Mouse (Mus musculus): ENCODE data around the gene Fbxo28.
A peak's percentile ranks its signal among the peaks of the same experiment; 100 is the strongest.

Fbxo28 gene

DNA sequence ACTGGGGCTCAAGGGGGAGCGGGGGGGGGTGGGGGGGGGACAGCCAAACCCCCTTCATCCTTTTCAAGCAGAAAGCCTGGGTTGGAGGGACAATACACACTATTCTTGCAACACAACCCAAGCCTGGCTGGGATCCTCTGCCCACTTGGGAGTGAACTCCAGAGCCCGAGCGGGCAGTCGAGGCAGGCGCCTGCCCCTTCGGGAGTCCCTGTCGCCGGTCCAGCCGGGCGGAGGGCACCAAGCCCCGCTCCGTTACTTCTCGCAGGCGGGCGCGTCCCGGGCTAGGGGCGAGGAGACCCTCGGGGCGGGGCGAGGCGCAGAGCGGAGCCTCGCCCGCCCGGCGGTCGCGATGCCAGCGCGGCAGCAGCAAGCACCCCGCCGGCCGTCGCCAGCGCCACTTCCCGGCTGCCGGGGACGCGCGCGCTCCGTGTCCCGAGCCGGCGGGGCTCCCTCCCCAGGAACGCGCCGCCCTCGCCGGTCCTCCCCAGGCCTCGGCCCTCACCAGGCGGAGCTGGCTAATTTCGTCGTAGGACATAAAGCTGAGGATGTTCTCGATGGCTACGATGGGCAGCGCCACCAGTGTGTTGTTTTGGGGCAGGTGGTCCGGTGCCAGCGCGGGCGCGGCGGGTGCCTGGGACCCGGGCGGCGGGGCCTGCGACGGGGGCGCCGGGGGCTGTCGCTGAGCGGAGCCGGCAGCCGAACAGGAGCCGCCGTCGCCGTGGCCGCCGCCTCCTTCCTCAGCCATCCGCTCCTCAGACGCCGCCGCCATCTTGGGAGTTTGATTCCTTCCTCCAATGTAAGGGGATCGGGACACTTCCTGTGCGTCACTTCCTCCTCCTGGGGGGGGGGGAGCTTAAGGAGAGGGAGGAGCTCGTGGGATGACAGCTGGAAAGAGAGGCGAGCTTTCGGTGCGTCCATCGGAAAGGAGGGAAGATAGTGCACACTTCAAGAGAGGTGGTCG lies at the start of gene Fbxo28:
Gene Fbxo28 (minus strand): TSS at position 809 of the 961 bp plus-strand sequence.
- DNase-seq (ENCODE audit: low read depth, low spot score) = peak; percentile 55

DNA sequence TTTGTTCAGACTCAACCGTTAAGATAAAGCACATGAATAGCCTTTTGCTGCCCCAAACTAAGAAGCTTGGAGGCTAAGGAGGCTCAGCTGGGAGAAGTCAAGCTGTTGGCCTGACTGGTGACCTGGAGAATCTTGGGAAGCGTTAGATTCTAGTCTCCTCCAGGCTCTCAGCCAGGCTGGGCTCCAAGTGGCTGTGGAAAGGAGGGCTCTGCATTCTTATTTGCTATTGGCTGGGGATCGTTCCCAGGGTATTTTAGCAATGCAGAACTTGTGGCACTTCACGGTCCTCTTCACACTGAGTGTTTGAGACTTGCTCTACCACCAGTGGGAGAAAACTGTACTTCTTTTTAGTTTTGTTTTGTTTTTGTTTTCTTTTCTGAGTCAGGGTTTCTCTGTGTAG lies 47.3 kb upstream of the Fbxo28 start:
- no peak for DNase-seq (ENCODE audit: low read depth, low spot score)

- no peak for DNase-seq (ENCODE audit: low read depth, low spot score)
Observed at GRCm38 (mm10) chr1:182386449-182386848, 45.0 kb upstream of the Fbxo28 start.

DNA sequence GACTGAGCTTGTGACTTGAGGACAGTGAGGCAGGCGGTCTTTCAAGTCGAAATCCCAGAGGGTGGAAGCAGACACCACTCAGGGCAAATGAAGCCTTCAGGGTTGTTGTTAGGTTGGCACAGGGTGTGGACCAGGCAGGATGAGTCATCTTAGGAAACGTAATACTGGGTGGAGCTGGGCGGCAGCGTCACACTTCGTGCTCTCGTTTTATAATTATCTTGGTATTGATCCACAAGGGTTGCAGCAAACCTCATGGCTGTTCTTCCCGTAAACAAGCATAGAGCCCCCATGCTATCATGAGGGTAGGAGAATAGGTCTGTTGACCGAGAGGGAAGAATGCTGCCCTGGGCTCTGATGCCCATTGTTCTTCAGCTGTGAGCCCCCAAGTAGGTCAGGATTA lies 41.7 kb upstream of the Fbxo28 start:
- no peak for DNase-seq (ENCODE audit: low read depth, low spot score)

DNA sequence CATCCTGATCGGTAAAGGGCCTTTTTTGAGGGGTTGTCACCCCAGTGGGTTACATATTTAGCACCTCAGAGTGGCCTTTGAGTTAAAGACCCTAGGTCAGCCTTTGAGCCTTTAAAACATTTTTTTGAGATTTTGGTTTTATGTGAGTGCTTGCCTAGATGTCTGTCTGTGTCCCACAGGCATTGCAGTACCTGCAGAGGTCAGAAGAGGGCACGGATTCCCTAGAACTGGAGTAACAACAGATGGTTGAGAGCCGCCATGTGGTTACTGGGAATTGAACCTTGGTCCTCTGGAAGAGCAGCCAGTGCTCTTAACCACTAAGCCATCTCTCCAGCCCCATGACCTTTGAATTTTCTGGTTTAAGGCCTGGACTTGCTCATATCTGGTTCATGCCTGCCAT lies 39.9 kb upstream of the Fbxo28 start:
- DNase-seq (ENCODE audit: low read depth, low spot score) = peak; percentile 22

GRCm38 (mm10) chr1:182380683-182381082 lies 39.3 kb upstream of the Fbxo28 start:
- DNase-seq (ENCODE audit: low read depth, low spot score) = no peak

GRCm38 (mm10) chr1:182378876-182379275 lies 37.4 kb upstream of the Fbxo28 start:
- DNase-seq (ENCODE audit: low read depth, low spot score) = no peak

GRCm38 (mm10) chr1:182378205-182378835 lies 36.9 kb upstream of the Fbxo28 start:
- DNase-seq (ENCODE audit: low read depth, low spot score) = no peak

DNA sequence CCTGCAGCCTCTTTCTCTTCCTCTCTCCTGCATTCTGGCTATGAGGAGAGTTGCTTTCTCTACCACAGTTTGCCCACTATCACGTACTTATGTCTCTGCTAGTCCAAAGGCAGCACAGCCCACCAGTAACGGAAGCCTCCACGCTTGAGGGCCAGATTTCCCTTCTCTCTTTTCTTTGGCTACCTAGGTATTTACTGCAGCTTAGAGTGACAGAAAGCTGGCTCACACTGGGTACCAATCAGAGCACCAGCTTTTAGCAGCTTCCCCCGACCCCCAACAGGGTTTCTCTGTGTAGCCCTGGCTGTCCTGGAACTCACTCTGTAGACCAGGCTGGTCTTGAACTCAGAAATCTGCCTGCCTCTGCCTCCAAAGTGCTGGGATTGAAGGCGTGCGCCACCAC lies 36.1 kb upstream of the Fbxo28 start:
- no peak for DNase-seq (ENCODE audit: low read depth, low spot score)

DNA sequence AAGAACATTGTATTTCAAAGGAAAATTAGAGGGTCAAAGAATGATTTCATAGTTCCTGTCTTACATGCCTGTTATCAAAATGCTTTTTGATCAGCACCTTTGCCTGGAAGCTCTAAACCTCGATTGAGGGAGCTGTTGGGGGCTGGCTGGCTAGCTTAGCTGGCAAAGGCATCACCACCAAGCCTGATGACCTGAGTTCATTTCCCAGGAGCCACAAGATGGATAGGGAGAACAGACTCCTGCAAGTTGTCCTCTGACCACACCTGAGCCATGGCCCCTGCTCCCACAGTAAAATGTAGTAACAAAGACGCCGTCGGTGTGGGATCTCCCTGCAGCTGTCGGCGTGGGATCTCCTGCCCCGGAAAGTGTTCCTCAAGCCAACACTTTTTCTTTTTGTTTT lies 35.4 kb upstream of the Fbxo28 start:
- DNase-seq (ENCODE audit: low read depth, low spot score) = no peak

- DNase-seq (ENCODE audit: low read depth, low spot score) = no peak
Observed at GRCm38 (mm10) chr1:182376221-182376620, 34.8 kb upstream of the Fbxo28 start.

- no peak for DNase-seq (ENCODE audit: low read depth, low spot score)
Observed at GRCm38 (mm10) chr1:182371891-182372290, 30.5 kb upstream of the Fbxo28 start.

DNA sequence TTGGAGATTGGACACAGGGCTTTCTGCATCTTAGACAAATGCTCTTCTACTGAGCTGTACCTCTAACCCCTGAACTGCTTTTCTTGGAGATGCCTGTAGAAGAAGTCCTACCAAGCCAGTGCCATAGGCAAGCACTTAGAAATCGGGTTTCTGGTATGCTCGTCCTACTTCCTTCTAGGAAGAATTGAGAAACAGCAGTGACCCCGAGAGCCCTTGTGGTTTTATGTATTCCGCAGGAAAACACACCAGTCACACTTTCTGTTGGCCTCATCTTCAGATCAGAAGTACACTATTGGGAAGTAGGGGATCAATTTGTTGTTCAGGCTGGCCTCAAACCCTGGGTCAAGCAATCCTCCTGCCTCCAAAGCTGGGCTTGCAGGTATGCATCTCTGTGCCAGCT lies 28.0 kb upstream of the Fbxo28 start:
- no peak for DNase-seq (ENCODE audit: low read depth, low spot score)

DNA sequence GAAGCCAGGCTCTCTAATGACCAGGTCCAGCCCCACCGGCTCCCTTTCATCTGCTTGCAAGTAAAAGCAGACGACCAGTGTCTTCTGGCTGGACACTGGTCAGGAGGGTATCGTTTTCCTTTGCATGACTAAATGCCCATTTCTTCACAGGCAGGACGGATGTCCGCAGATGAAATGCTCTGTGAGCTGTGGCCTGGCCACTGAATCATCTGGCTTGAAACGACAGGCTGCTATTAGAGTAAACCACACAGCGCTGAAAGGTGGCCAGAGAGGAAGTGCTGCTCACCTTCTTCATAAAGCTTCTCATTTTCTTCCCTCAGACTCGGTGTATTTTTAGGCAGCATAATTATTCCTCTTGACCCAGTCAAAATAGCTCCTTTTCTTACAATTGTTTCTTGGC lies 27.4 kb upstream of the Fbxo28 start:
- DNase-seq (ENCODE audit: low read depth, low spot score) = no peak

GRCm38 (mm10) chr1:182368309-182368708 lies 26.9 kb upstream of the Fbxo28 start:
- DNase-seq (ENCODE audit: low read depth, low spot score) = no peak

DNA sequence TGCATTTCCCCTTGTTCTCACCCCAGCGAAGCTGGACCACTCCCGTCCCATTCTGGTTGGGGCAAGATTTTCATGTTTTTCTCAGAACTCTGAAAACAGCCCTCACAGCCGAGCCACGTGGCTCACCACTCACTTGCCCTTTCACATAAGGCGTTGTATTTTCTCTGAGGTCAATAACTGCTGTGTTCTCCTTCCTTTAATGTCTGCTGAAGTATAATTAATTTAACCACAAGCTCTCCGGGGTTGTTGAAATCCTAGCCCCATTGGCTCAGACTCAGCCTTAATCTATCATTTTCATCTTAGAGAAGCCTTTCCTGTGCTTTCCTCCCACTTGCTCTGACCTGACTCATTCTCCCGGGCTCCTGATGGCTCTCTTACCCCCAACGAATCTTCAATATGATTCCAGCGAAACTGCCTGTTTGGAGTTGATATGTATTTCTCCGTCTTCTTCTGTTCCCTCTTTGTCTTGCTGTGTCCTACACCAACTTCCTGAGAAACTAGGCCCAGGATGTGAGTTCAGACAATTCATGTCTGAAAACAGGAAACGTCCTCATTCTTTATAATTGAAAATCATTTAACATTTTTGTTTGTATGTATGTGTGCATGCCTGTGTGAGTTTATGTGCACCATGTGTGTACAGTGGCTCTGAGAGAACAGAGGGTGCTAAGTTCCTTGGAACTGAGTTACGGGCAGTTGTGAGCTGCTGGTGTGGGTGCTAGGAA lies 22.4 kb upstream of the Fbxo28 start:
- DNase-seq (ENCODE audit: low read depth, low spot score) = no peak

GRCm38 (mm10) chr1:182362703-182363102 lies 21.3 kb upstream of the Fbxo28 start:
- DNase-seq (ENCODE audit: low read depth, low spot score) = no peak

DNA sequence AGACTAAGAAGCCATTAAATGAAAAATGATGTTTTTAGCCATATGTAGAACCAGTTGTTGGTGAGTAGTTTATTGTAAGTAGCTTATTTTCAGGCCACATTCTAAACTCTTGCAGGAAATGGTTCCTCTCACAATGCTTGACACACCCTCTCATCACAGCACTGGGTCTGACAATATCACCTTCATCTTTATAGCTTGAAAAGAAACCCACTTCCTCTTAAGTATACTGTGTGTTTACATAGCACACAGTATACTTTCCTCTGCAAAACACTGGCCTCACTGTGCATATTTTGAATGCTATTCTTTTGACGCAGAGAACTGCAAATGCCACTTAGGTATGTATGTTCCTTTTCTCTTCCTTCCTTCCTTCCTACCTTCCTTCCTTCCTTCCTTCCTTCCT lies 16.7 kb upstream of the Fbxo28 start:
- DNase-seq (ENCODE audit: low read depth, low spot score) = no peak

DNA sequence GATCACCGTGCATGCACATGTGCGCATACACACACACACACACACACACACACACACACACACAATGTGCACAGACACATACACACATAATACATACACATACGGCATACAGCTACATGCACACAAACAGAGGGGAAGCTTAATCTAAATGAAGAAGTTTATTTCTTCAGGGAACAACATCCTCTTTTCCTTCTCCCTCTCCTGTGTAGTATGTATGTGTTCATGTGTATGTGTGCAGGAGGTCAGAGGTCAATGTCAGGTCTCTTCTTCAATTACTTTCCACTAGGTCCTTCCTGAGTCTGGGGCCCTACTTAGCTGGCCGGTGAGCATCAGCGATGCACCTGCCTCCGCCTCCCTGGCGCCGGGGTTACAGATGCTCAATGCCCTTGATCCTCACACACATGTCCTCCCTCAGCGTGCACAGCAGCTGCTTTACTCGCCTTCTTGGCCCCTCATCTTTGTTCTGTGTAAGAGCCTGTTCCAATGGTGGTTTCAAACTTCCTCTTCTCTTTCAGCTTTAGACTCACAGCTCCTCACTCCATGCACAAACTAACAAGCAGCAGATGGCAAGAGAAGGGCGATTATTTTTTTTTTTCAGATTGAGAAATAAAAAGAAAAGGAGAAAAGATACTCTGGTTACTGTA lies 13.2 kb upstream of the Fbxo28 start:
- DNase-seq (ENCODE audit: low read depth, low spot score) = no peak

DNA sequence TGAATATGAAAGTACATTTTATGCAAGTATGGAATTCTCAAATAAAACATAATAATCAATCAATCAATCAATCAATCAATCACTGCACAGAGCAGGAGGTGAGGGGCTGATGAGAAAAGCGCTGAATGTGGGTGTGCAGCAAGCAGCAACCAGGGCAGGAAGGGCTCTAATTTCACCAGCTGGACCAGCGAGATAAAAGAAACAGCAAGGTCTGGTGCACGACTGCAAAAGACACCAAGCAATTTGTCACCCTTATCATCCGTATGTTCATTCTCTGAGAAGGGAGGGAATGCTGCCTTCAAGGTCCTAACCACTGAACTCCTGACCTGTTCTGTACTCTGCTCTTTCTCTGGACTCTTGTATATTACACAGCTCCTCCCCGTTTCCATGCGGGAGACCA lies 8.1 kb upstream of the Fbxo28 start:
- no peak for DNase-seq (ENCODE audit: low read depth, low spot score)

DNA sequence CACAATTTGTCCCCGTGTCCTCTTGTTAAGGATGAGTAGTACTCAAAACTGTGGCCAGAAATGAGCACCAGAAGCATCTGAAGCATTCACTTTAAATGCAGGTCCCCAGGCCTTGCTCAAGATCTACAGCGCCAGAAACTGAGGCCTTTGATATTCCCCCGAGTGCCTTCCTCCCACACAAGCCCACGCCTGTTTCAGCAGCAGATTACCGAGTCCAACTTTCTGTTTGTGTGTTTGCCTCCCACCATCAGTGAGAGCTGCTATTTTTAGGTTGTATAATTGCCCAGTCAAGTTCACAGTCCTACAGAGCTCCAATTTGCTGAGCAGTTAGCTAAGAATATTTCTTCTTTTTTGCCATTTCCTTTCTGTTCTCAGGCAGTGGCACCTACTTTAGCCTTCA lies 5.1 kb upstream of the Fbxo28 start:
- no peak for DNase-seq (ENCODE audit: low read depth, low spot score)

- no peak for DNase-seq (ENCODE audit: low read depth, low spot score)
Observed at GRCm38 (mm10) chr1:182345857-182346256, 4.4 kb upstream of the Fbxo28 start.

Data from WW6 (cell line).